Mouse (Mus musculus) neural tube, embryonic 15.5 days (tissue): ENCODE results near the gene Zbtb24. TPM values are rescaled to one million over a fixed set of nuclear protein-coding genes. Genes with fewer than 3 reads are reported as not detected.

Experiments used
- ATAC-seq: fragments of 200-750 bp; cut with Nextera tagmentation; 2 replicates; pipeline ENCODE4 v1.8.0; 2017; ENCODE audit warnings: mild to moderate bottlenecking, moderate TSS enrichment, moderate library complexity; ENCODE audit not compliant: low FRiP score
- H3K27ac ChIP-seq: fragments of 300-500 bp; sonication (generic); replicated peaks from 2 replicates; pipeline ENCODE4 v1.5.1; 2015; ENCODE audit warnings: mild to moderate bottlenecking, inconsistent platforms
- H3K27me3 ChIP-seq: fragments of 300-500 bp; sonication (generic); replicated peaks from 2 replicates; pipeline ENCODE4 v1.6.1; 2015; ENCODE audit warnings: inconsistent platforms
- H3K36me3 ChIP-seq: fragments of 300-500 bp; sonication (generic); 2 replicates; pipeline ENCODE4 v1.6.1; 2015; ENCODE audit warnings: inconsistent platforms
- H3K4me1 ChIP-seq: fragments of 300-500 bp; sonication (generic); 2 replicates; pipeline ENCODE4 v1.6.1; 2015; ENCODE audit warnings: inconsistent platforms
- H3K4me2 ChIP-seq: fragments of 300-500 bp; sonication (generic); 2 replicates; pipeline ENCODE4 v1.6.1; 2015; ENCODE audit warnings: inconsistent platforms, mild to moderate bottlenecking, moderate library complexity
- H3K4me3 ChIP-seq: fragments of 300-500 bp; sonication (generic); replicated peaks from 2 replicates; pipeline ENCODE4 v1.5.1; 2015; ENCODE audit warnings: mild to moderate bottlenecking, inconsistent platforms
- H3K9ac ChIP-seq: fragments of 300-500 bp; sonication (generic); replicated peaks from 2 replicates; pipeline ENCODE4 v1.6.1; 2015; ENCODE audit warnings: mild to moderate bottlenecking, inconsistent platforms
- H3K9me3 ChIP-seq: fragments of 300-500 bp; sonication (generic); replicated peaks from 2 replicates; pipeline ENCODE4 v1.6.1; 2016; ENCODE audit warnings: inconsistent platforms
- WGBS: fragments of 180-500 bp; shearing (Covaris S2); methylation state at CpG from one replicate; pipeline ENCODE4 v1.1.7; 2015; ENCODE audit warnings: mixed read lengths; 5-methylcytosine and 5-hydroxymethylcytosine counted together
- polyA plus RNA-seq: library from polyadenylated mRNA; unstranded; fragments of >200 nt; fragmentation: Nextera tagmentation; extraction: Ambion mirVana; gene quantifications from 2 replicates; pipeline ENCODE4 v1.2.1, GENCODE M21; 2015

Zbtb24 gene
- polyA plus RNA-seq, 1 experiment from 2014 or later = 17.7 TPM

GRCm38 (mm10) chr10:41470693-41471092, 20.5 kb downstream of the Zbtb24 start:
- Histone ChIP-seq H3K27me3 (no peaks in the 10 kb centered on the region), H3K4me3 (no peak overlapping the region), H3K27ac (no peak overlapping the region), H3K4me1 (peaks cover 9% of the 10 kb centered on the region; the same call in 1 of the 2 replicates), H3K36me3 (0 out of 2 replicates have a peak, but pooled peaks cover 1% of the 10 kb centered on the region), H3K9ac (no peak overlapping the region), H3K4me2 (no peak overlapping the region), H3K9me3 (no peaks in the 10 kb centered on the region)
- no peak for ATAC-seq
- WGBS = 92% methylated on average over 3 of the region's 3 CpGs

GRCm38 (mm10) chr10:41472534-41472933, 22.4 kb downstream of the Zbtb24 start:
- H3K4me2 ChIP-seq = no peak overlapping the region
- no peak for ATAC-seq
- no peaks in the 10 kb centered on the region for H3K9me3 ChIP-seq
- H3K36me3 ChIP-seq = no peaks in the 10 kb centered on the region
- no peaks in the 10 kb centered on the region for H3K27me3 ChIP-seq
- H3K4me1 ChIP-seq = peaks cover 28% of the 10 kb centered on the region
- H3K27ac ChIP-seq = no peak overlapping the region
- H3K9ac ChIP-seq = no peak overlapping the region
- no peak overlapping the region for H3K4me3 ChIP-seq

DNA sequence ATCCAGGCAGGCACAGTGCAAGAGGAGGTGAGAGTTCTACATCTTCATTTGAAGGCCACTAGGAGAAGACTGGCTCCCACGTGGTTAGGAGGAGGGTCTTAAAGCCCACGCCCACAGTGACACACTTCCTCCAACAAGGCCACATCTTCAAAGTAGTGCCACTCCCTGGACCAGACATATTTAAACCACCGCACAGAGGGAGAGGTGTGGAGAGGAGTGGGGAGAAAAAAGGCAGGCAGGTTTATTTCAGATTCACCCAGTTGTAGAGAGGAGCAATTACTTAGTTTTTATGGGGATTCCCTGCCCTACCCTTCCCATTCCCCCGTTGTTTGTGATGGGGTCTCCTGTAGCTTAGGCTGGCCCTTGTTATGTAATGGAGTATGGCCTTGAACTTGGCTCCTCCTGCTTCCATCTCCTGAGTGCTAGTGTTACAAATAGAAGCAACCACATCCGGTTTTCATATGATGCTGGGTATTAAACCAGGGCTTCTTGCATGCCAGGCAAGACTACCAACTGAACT, 22.8 kb downstream of the Zbtb24 start:
- H3K4me2 ChIP-seq = no peak overlapping the region
- no peak overlapping the region for H3K4me3 ChIP-seq
- H3K4me1 ChIP-seq = peaks cover 33% of the 10 kb centered on the region
- no peak overlapping the region for H3K27ac ChIP-seq
- no peaks in the 10 kb centered on the region for H3K36me3 ChIP-seq
- 74% methylated on average over 5 of the region's 5 CpGs for WGBS
- no peaks in the 10 kb centered on the region for H3K27me3 ChIP-seq
- no peak overlapping the region for H3K9ac ChIP-seq
- no peaks in the 10 kb centered on the region for H3K9me3 ChIP-seq
- ATAC-seq = no peak

GRCm38 (mm10) chr10:41473782-41474468, 23.7 kb downstream of the Zbtb24 start:
- H3K27ac ChIP-seq = no peak overlapping the region
- ATAC-seq = no peak
- H3K4me1 ChIP-seq = peaks cover 37% of the 10 kb centered on the region
- H3K4me3 ChIP-seq = no peak overlapping the region
- no peaks in the 10 kb centered on the region for H3K36me3 ChIP-seq
- no peak overlapping the region for H3K4me2 ChIP-seq
- H3K9me3 ChIP-seq = no peaks in the 10 kb centered on the region
- H3K9ac ChIP-seq = no peak overlapping the region
- H3K27me3 ChIP-seq = no peaks in the 10 kb centered on the region
- WGBS = 86% methylated on average over 6 of the region's 6 CpGs

GRCm38 (mm10) chr10:41474981-41475391, 24.8 kb downstream of the Zbtb24 start:
- Histone ChIP-seq H3K4me1 (peaks cover 37% of the 10 kb centered on the region), H3K36me3 (no peaks in the 10 kb centered on the region; the same call in 1 of the 2 replicates), H3K9ac (no peak overlapping the region), H3K4me2 (no peak overlapping the region), H3K27ac (peak overlapping the region; percentile 15; the same call in 1 of the 2 replicates), H3K27me3 (no peaks in the 10 kb centered on the region), H3K4me3 (no peak overlapping the region), H3K9me3 (no peaks in the 10 kb centered on the region)
- no peak for ATAC-seq
- WGBS = 76% methylated on average over 1 of the region's 1 CpGs

- Histone ChIP-seq H3K27ac (peak within 1 kb of the TSS; percentile 82), H3K36me3 (no peaks in the 10 kb centered on the region; the same call in 1 of the 2 replicates), H3K4me2 (peak within 1 kb of the TSS; percentile 95), H3K27me3 (no peaks in the 10 kb centered on the region), H3K4me1 (peaks cover 41% of the 10 kb centered on the region), H3K9me3 (no peaks in the 10 kb centered on the region), H3K4me3 (peak within 1 kb of the TSS; percentile 55), H3K9ac (peak within 1 kb of the TSS; percentile 58)
- under 1% methylated on average over 35 of the region's 35 CpGs for WGBS
- peak; percentile 63 for ATAC-seq
These were observed 26.2 kb downstream of the Zbtb24 start, which contains the start of gene Mical1 for GRCm38 (mm10) chr10:41476171-41477017. Gene Mical1, plus strand, starts transcription at chr10:41476314.

- Histone ChIP-seq H3K4me3 (peak overlapping the region; percentile 55), H3K27ac (peak overlapping the region; percentile 82), H3K4me1 (peaks cover 41% of the 10 kb centered on the region), H3K27me3 (no peaks in the 10 kb centered on the region), H3K9me3 (no peaks in the 10 kb centered on the region), H3K9ac (peak overlapping the region; percentile 58), H3K36me3 (no peaks in the 10 kb centered on the region; the same call in 1 of the 2 replicates), H3K4me2 (peak overlapping the region; percentile 95)
- ATAC-seq = peak; percentile 45; the same call in 1 of the 2 replicates
- under 1% methylated on average over 9 of the region's 9 CpGs for WGBS
These were observed 26.8 kb downstream of the Zbtb24 start for GRCm38 (mm10) chr10:41477018-41477277.

DNA sequence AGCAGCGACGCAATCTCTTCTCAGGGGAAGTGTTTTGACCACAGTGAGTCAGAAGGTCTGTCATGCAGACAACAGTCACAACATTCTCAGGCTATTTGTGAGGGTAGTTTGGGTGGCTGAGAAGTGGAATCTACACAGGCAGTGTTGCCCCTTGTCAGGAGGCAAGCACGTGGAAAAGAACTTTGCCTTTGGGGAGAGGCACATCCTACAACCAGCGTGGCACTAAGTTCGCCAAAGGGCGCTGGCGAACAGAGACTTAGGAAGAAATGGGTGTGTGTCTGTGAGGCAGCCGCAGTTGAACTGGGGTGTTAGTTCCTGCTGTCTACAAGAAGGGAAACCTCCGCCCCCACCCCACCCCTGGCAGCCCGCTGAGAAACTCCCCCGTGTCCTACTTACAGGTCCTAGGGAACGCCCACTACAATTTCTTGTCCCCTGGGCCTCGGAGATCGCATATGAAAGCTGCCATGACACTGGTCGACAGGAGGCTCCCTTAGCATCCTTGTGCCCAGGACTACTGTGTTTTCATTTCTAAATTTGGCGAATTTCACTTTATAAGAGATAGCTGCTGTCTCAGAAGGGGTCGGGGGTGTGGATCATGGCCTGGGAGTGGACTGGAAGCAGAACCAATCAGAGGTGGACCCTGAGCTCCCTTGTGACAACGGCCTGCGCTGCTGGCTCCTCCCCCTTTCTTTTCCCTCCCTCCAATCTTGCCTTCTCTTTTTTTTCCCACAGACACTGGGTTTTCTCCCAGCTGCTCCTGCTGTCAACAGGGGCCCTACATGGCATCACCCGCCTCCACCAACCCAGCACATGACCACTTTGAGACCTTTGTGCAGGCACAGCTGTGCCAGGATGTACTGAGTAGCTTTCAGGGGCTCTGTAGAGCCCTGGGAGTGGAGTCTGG, 27.3 kb downstream of the Zbtb24 start:
- Histone ChIP-seq H3K4me1 (peaks cover 41% of the 10 kb centered on the region), H3K9me3 (no peaks in the 10 kb centered on the region), H3K4me3 (peak overlapping the region; percentile 55), H3K27ac (peak overlapping the region; percentile 82), H3K27me3 (no peaks in the 10 kb centered on the region), H3K36me3 (no peaks in the 10 kb centered on the region; the same call in 1 of the 2 replicates), H3K9ac (peak overlapping the region; percentile 58), H3K4me2 (peak overlapping the region; percentile 95)
- 3% methylated on average over 20 of the region's 20 CpGs for WGBS
- peak; percentile 75 for ATAC-seq

- no peak for ATAC-seq
- Histone ChIP-seq H3K36me3 (peaks cover 4% of the 10 kb centered on the region), H3K9me3 (no peaks in the 10 kb centered on the region), H3K4me1 (peaks cover 37% of the 10 kb centered on the region), H3K27me3 (no peaks in the 10 kb centered on the region), H3K9ac (no peak overlapping the region), H3K4me3 (no peak overlapping the region), H3K27ac (no peak overlapping the region), H3K4me2 (no peak overlapping the region)
- 87% methylated on average over 3 of the region's 3 CpGs for WGBS
These were observed 29.8 kb downstream of the Zbtb24 start for GRCm38 (mm10) chr10:41479961-41480360.

DNA sequence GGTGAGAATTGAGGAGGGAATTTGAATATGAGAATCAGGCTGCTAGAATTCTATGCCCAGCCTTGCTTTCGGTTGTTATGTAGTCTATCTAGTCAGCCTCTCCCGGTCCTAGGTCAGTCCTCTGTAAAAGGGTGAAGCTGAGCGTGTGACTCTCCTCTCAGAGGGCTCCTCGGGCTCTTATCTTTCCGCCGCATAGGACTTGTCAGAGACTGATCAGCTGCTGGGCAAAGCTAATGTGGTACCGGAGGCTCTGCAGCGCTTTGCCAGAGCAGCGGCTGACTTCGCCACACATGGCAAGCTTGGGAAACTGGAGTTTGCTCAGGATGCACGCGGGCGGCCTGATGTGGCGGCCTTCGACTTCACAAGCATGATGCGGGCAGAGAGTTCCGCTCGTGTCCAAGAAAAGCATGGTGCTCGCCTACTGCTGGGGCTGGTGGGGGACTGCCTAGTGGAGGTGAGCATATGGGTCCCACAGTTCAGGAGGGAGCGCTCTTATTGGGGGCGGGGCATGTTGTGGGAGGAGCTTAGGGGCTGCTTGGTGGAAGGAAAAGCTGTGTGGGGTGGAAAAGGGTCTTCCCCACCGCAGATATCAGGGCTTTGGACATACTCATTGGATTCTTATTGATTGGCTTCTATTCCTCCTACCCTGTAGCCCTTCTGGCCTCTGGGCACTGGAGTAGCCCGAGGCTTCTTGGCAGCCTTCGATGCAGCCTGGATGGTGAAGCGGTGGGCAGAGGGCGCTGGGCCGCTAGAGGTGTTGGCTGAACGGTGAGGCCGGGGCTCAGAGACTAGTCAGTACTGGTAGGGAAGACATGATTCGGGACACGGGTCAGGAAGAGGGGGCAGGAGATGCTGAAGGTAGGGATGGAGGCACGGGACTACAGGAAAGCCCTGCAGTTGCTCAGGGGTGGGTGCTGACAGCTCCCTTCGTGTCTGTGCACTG, 31.0 kb downstream of the Zbtb24 start:
- Histone ChIP-seq H3K4me2 (no peak overlapping the region; the same call in 1 of the 2 replicates), H3K36me3 (peaks cover 17% of the 10 kb centered on the region), H3K4me1 (peaks cover 26% of the 10 kb centered on the region), H3K9ac (no peak overlapping the region), H3K9me3 (no peaks in the 10 kb centered on the region), H3K4me3 (no peak overlapping the region), H3K27ac (no peak overlapping the region), H3K27me3 (no peaks in the 10 kb centered on the region)
- no peak for ATAC-seq
- WGBS = 74% methylated on average over 33 of the region's 33 CpGs
